Mouse (Mus musculus): Measurements from ENCODE around the gene Gm9887. TPM values are rescaled to one million over a fixed set of nuclear protein-coding genes. Genes with fewer than 3 reads are reported as not detected.
"Not testable (repeated sequence)": the region's sequence is repeated elsewhere in the genome, so short reads cannot be mapped to it uniquely, and the experiment has no call there.

Gm9887 gene
- total RNA-seq, 2 experiments from 2014 or later = not detected

- ATAC-seq (replicated peaks; ENCODE audit: low FRiP score, low TSS enrichment, poor library complexity, severe bottlenecking) = no peak
Measured at GRCm38 (mm10) chr12:69388321-69388869, 16.1 kb upstream of the Gm9887 start.

DNA sequence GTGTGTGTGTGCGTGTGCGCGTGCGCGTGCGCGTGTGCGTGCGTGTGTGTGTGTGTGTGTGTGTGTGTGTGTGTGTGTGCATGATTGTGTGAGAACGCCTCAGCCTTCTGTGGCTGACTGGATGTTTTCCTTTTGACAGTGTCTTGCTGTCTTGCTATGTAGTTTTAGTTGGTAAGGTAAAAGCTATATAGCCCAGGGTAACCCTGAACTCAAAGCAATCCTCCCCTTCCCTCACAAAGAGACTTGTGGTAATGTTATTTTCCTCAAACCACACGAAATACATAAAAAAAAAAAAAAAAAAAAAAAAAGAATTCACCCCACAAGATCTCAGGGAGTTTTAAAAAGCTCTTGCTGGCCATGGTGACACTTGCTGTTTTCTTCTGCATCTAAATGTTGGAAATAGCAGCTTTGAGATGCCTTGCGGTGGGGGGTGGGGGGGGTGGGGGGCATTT is 14.0 kb upstream of the Gm9887 start:
- ATAC-seq (replicated peaks; ENCODE audit: low FRiP score, low TSS enrichment, poor library complexity, severe bottlenecking) = not testable (repeated sequence)

GRCm38 (mm10) chr12:69385542-69386280 is 13.5 kb upstream of the Gm9887 start:
- peak; percentile 53; the same call in 1 of the 2 replicates for ATAC-seq (replicated peaks; ENCODE audit: low FRiP score, low TSS enrichment, poor library complexity, severe bottlenecking)

GRCm38 (mm10) chr12:69384606-69385005 is 12.3 kb upstream of the Gm9887 start:
- ATAC-seq (replicated peaks; ENCODE audit: low FRiP score, low TSS enrichment, poor library complexity, severe bottlenecking) = no peak

DNA sequence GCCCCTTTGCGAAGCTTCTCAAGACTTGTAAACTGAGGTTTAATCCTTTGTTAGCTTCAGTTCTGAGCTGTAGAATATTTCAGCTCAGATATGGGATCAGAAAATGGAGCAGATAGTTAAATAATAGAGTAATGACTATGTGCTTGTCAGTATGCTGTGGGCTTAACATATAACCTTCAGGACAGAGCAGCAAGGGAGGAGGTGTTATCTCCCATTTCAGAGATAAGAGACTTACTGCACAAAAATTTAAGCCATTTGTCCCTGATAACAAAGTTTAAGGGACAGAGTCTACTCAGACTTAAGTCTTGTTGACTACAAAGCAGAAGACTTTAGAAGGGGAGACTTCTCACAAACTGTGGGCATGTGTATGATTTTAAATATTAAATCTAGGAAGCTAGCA is 10.6 kb upstream of the Gm9887 start:
- ATAC-seq (replicated peaks; ENCODE audit: low FRiP score, low TSS enrichment, poor library complexity, severe bottlenecking) = peak; percentile 69

DNA sequence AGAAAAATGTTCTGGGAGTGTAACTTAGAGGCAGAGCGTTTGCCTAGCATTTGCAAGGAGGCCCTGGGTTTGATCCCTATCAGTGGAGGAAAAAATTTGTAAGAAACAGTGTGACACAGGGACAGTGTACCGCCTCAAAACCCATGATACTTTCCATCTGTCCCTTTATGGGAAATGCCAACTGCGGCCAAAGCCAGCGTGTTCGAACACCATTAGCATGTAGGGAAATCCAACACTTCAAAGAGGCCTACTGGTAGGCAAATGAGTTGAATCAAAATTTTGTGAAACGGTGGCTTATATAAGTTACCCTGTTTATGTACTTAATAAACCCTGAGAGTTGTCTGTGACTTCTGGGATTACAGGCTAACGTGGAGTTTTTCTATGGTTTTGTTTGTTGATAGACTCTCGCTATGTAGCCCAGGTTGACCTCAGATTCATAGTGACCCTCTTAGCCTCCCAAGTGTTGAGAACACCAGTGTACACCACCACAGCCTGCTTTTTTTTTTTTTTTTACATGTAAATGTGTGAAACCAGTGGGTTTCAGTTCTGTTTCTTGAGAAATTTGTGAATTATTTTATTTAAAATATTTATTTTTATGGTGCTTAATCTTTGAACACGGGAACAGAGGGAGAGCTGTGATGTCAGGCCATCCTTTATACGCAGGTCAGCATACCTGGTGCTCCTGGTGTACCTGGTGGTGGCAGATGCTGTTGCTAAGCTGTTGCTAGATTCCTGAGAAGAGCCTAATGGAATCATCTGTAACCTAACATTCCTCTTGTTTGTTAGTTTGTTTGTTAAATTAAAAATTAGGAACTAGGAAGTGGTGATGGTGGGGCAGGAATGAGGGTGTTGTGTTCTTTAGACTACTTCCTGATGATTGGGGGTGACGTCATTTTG is 6.5 kb upstream of the Gm9887 start:
- no peak for ATAC-seq (replicated peaks; ENCODE audit: low FRiP score, low TSS enrichment, poor library complexity, severe bottlenecking)

GRCm38 (mm10) chr12:69377636-69378035 is 5.4 kb upstream of the Gm9887 start:
- not testable (repeated sequence) for ATAC-seq (replicated peaks; ENCODE audit: low FRiP score, low TSS enrichment, poor library complexity, severe bottlenecking)

- ATAC-seq (replicated peaks; ENCODE audit: low FRiP score, low TSS enrichment, poor library complexity, severe bottlenecking) = no peak
Measured at GRCm38 (mm10) chr12:69377188-69377587, 4.9 kb upstream of the Gm9887 start.

GRCm38 (mm10) chr12:69376132-69376531 is 3.9 kb upstream of the Gm9887 start:
- no peak for ATAC-seq (replicated peaks; ENCODE audit: low FRiP score, low TSS enrichment, poor library complexity, severe bottlenecking)

- ATAC-seq (replicated peaks; ENCODE audit: low FRiP score, low TSS enrichment, poor library complexity, severe bottlenecking) = no peak
Measured at GRCm38 (mm10) chr12:69373850-69374766, 1.9 kb upstream of the Gm9887 start.

DNA sequence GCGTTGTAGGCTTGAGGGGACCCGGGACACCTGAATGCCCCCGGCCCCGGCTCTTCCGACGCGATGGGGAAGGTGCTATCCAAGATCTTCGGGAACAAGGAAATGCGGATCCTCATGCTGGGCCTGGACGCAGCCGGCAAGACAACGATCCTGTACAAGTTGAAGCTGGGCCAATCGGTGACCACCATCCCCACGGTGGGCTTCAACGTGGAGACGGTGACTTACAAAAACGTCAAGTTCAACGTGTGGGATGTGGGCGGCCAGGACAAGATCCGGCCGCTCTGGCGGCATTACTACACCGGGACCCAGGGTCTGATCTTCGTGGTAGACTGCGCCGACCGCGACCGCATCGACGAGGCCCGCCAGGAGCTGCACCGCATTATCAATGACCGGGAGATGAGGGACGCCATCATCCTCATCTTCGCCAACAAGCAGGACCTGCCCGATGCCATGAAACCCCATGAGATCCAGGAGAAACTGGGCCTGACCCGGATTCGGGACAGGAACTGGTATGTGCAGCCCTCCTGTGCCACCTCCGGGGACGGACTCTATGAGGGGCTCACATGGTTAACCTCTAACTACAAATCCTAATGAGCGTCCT is 573 bp upstream of the Gm9887 start:
- ATAC-seq (replicated peaks; ENCODE audit: low FRiP score, low TSS enrichment, poor library complexity, severe bottlenecking) = no peak; the same call in 1 of the 2 replicates

GRCm38 (mm10) chr12:69371421-69371853 is 821 bp downstream of the Gm9887 start:
- ATAC-seq (replicated peaks; ENCODE audit: low FRiP score, low TSS enrichment, poor library complexity, severe bottlenecking) = peak; percentile 75

GRCm38 (mm10) chr12:69370936-69371335 is 1.3 kb downstream of the Gm9887 start:
- ATAC-seq (replicated peaks; ENCODE audit: low FRiP score, low TSS enrichment, poor library complexity, severe bottlenecking) = peak; percentile 11; the same call in 1 of the 2 replicates

GRCm38 (mm10) chr12:69367557-69367956 is 4.7 kb downstream of the Gm9887 start:
- ATAC-seq (replicated peaks; ENCODE audit: low FRiP score, low TSS enrichment, poor library complexity, severe bottlenecking) = no peak

- no peak for ATAC-seq (replicated peaks; ENCODE audit: low FRiP score, low TSS enrichment, poor library complexity, severe bottlenecking)
Measured at GRCm38 (mm10) chr12:69366424-69366823, 5.8 kb downstream of the Gm9887 start.

- ATAC-seq (replicated peaks; ENCODE audit: low FRiP score, low TSS enrichment, poor library complexity, severe bottlenecking) = no peak
Measured at GRCm38 (mm10) chr12:69365757-69366156, 6.5 kb downstream of the Gm9887 start.

GRCm38 (mm10) chr12:69363899-69364762 is 8.1 kb downstream of the Gm9887 start:
- ATAC-seq (replicated peaks; ENCODE audit: low FRiP score, low TSS enrichment, poor library complexity, severe bottlenecking) = peak; percentile 67

- ATAC-seq (replicated peaks; ENCODE audit: low FRiP score, low TSS enrichment, poor library complexity, severe bottlenecking) = not testable (repeated sequence)
Measured at GRCm38 (mm10) chr12:69363110-69363509, 9.1 kb downstream of the Gm9887 start.
